Mouse (Mus musculus): ENCODE data around the gene Rbpj. TPM values are rescaled to one million over a fixed set of nuclear protein-coding genes. Genes with fewer than 3 reads are reported as not detected.
A peak's percentile ranks its signal among the peaks of the same experiment; 100 is the strongest.

Gene Rbpj
- polyA plus RNA-seq, 1 experiment from 2014 or later = 30.0 TPM

GRCm38 (mm10) chr5:53439655-53440054, 26.3 kb upstream of the Rbpj start:
- ATAC-seq (ENCODE audit: insufficient read depth, low FRiP score) = no peak
- H3K4me3 ChIP-seq (replicated peaks; ENCODE audit: low read length) = no peak overlapping the region
- 63% methylated on average over 3 of the region's 3 CpGs for WGBS
- H3K9me3 ChIP-seq (replicated peaks; ENCODE audit: control insufficient read depth, low read length) = no peaks in the 10 kb centered on the region
- H3K4me1 ChIP-seq (ENCODE audit: control insufficient read depth, insufficient read depth, low read length) = peaks cover 9% of the 10 kb centered on the region
- H3K36me3 ChIP-seq (ENCODE audit: control insufficient read depth, insufficient read depth, low read length) = no peaks in the 10 kb centered on the region
- no peak overlapping the region for H3K27ac ChIP-seq (ENCODE audit: low read length)
- no peak overlapping the region for H3K4me2 ChIP-seq (ENCODE audit: low read depth, low read length)
- H3K9ac ChIP-seq (ENCODE audit: low read length) = no peak overlapping the region
- no peaks in the 10 kb centered on the region for H3K27me3 ChIP-seq (ENCODE audit: control insufficient read depth, insufficient read depth, low read length)

- no peaks in the 10 kb centered on the region for H3K27me3 ChIP-seq (ENCODE audit: control insufficient read depth, insufficient read depth, low read length)
- no peak overlapping the region for H3K27ac ChIP-seq (ENCODE audit: low read length)
- 66% methylated on average over 5 of the region's 5 CpGs for WGBS
- H3K9me3 ChIP-seq (replicated peaks; ENCODE audit: control insufficient read depth, low read length) = no peaks in the 10 kb centered on the region
- peaks cover 3% of the 10 kb centered on the region for H3K4me1 ChIP-seq (ENCODE audit: control insufficient read depth, insufficient read depth, low read length)
- no peak overlapping the region for H3K4me2 ChIP-seq (ENCODE audit: low read depth, low read length)
- H3K36me3 ChIP-seq (ENCODE audit: control insufficient read depth, insufficient read depth, low read length) = no peaks in the 10 kb centered on the region
- no peak overlapping the region for H3K9ac ChIP-seq (ENCODE audit: low read length)
- no peak overlapping the region for H3K4me3 ChIP-seq (replicated peaks; ENCODE audit: low read length)
- ATAC-seq (ENCODE audit: insufficient read depth, low FRiP score) = peak; percentile 63; the same call in 1 of the 2 replicates
Observed at GRCm38 (mm10) chr5:53444030-53444429, 21.9 kb upstream of the Rbpj start.

GRCm38 (mm10) chr5:53450945-53451344, 15.0 kb upstream of the Rbpj start:
- H3K27ac ChIP-seq (ENCODE audit: low read length) = peak overlapping the region; percentile 69
- WGBS = 40% methylated on average over 9 of the region's 9 CpGs

GRCm38 (mm10) chr5:53451829-53452228, 14.1 kb upstream of the Rbpj start:
- Histone ChIP-seq H3K4me1 (ENCODE audit: control insufficient read depth, insufficient read depth, low read length) (no peaks in the 10 kb centered on the region; the same call in 1 of the 2 replicates), H3K36me3 (ENCODE audit: control insufficient read depth, insufficient read depth, low read length) (no peaks in the 10 kb centered on the region), H3K9me3 (replicated peaks; ENCODE audit: control insufficient read depth, low read length) (no peaks in the 10 kb centered on the region), H3K27ac (ENCODE audit: low read length) (no peak overlapping the region), H3K9ac (ENCODE audit: low read length) (no peak overlapping the region), H3K4me2 (ENCODE audit: low read depth, low read length) (no peak overlapping the region), H3K4me3 (replicated peaks; ENCODE audit: low read length) (no peak overlapping the region), H3K27me3 (ENCODE audit: control insufficient read depth, insufficient read depth, low read length) (no peaks in the 10 kb centered on the region)
- 86% methylated on average over 8 of the region's 8 CpGs for WGBS
- no peak for ATAC-seq (ENCODE audit: insufficient read depth, low FRiP score)

More at GRCm38 (mm10) chr5:53450945-53451344, 15.0 kb upstream of the Rbpj start:
- Histone ChIP-seq H3K4me2 (ENCODE audit: low read depth, low read length) (no peak overlapping the region), H3K4me3 (replicated peaks; ENCODE audit: low read length) (no peak overlapping the region), H3K9ac (ENCODE audit: low read length) (no peak overlapping the region), H3K27me3 (ENCODE audit: control insufficient read depth, insufficient read depth, low read length) (no peaks in the 10 kb centered on the region), H3K4me1 (ENCODE audit: control insufficient read depth, insufficient read depth, low read length) (no peaks in the 10 kb centered on the region; the same call in 1 of the 2 replicates), H3K9me3 (replicated peaks; ENCODE audit: control insufficient read depth, low read length) (no peaks in the 10 kb centered on the region), H3K36me3 (ENCODE audit: control insufficient read depth, insufficient read depth, low read length) (no peaks in the 10 kb centered on the region)
- ATAC-seq (ENCODE audit: insufficient read depth, low FRiP score) = no peak

GRCm38 (mm10) chr5:53452920-53453319, 13.0 kb upstream of the Rbpj start:
- ATAC-seq (ENCODE audit: insufficient read depth, low FRiP score) = no peak
- Histone ChIP-seq H3K27me3 (ENCODE audit: control insufficient read depth, insufficient read depth, low read length) (no peaks in the 10 kb centered on the region), H3K4me2 (ENCODE audit: low read depth, low read length) (no peak overlapping the region), H3K4me1 (ENCODE audit: control insufficient read depth, insufficient read depth, low read length) (no peaks in the 10 kb centered on the region; the same call in 1 of the 2 replicates), H3K27ac (ENCODE audit: low read length) (no peak overlapping the region), H3K4me3 (replicated peaks; ENCODE audit: low read length) (no peak overlapping the region), H3K9me3 (replicated peaks; ENCODE audit: control insufficient read depth, low read length) (no peaks in the 10 kb centered on the region), H3K9ac (ENCODE audit: low read length) (no peak overlapping the region), H3K36me3 (ENCODE audit: control insufficient read depth, insufficient read depth, low read length) (no peaks in the 10 kb centered on the region)
- WGBS = 54% methylated on average over 3 of the region's 3 CpGs

- 73% methylated on average over 9 of the region's 9 CpGs for WGBS
- ATAC-seq (ENCODE audit: insufficient read depth, low FRiP score) = no peak
- Histone ChIP-seq H3K9me3 (replicated peaks; ENCODE audit: control insufficient read depth, low read length) (no peaks in the 10 kb centered on the region), H3K27me3 (ENCODE audit: control insufficient read depth, insufficient read depth, low read length) (no peaks in the 10 kb centered on the region), H3K4me1 (ENCODE audit: control insufficient read depth, insufficient read depth, low read length) (no peaks in the 10 kb centered on the region; the same call in 1 of the 2 replicates), H3K27ac (ENCODE audit: low read length) (no peak overlapping the region), H3K4me2 (ENCODE audit: low read depth, low read length) (no peak overlapping the region), H3K9ac (ENCODE audit: low read length) (no peak overlapping the region), H3K4me3 (replicated peaks; ENCODE audit: low read length) (no peak overlapping the region), H3K36me3 (ENCODE audit: control insufficient read depth, insufficient read depth, low read length) (no peaks in the 10 kb centered on the region)
Observed at GRCm38 (mm10) chr5:53454706-53455105, 11.2 kb upstream of the Rbpj start.

GRCm38 (mm10) chr5:53455459-53455858, 10.5 kb upstream of the Rbpj start:
- H3K27me3 ChIP-seq (ENCODE audit: control insufficient read depth, insufficient read depth, low read length) = no peaks in the 10 kb centered on the region
- H3K4me3 ChIP-seq (replicated peaks; ENCODE audit: low read length) = no peak overlapping the region
- no peaks in the 10 kb centered on the region for H3K9me3 ChIP-seq (replicated peaks; ENCODE audit: control insufficient read depth, low read length)
- H3K4me1 ChIP-seq (ENCODE audit: control insufficient read depth, insufficient read depth, low read length) = no peaks in the 10 kb centered on the region; the same call in 1 of the 2 replicates
- no peak overlapping the region for H3K27ac ChIP-seq (ENCODE audit: low read length)
- no peak for ATAC-seq (ENCODE audit: insufficient read depth, low FRiP score)
- no peak overlapping the region for H3K4me2 ChIP-seq (ENCODE audit: low read depth, low read length)
- no peak overlapping the region for H3K9ac ChIP-seq (ENCODE audit: low read length)
- 75% methylated on average over 5 of the region's 5 CpGs for WGBS
- no peaks in the 10 kb centered on the region for H3K36me3 ChIP-seq (ENCODE audit: control insufficient read depth, insufficient read depth, low read length)

GRCm38 (mm10) chr5:53460196-53460595, 5.8 kb upstream of the Rbpj start:
- 64% methylated on average over 5 of the region's 5 CpGs for WGBS
- H3K9ac ChIP-seq (ENCODE audit: low read length) = no peak overlapping the region
- H3K4me1 ChIP-seq (ENCODE audit: control insufficient read depth, insufficient read depth, low read length) = 0 out of 2 replicates have a peak, but pooled peaks cover 7% of the 10 kb centered on the region
- no peaks in the 10 kb centered on the region for H3K36me3 ChIP-seq (ENCODE audit: control insufficient read depth, insufficient read depth, low read length)
- H3K4me2 ChIP-seq (ENCODE audit: low read depth, low read length) = no peak overlapping the region
- H3K27ac ChIP-seq (ENCODE audit: low read length) = no peak overlapping the region
- H3K9me3 ChIP-seq (replicated peaks; ENCODE audit: control insufficient read depth, low read length) = no peaks in the 10 kb centered on the region
- no peak overlapping the region for H3K4me3 ChIP-seq (replicated peaks; ENCODE audit: low read length)
- no peaks in the 10 kb centered on the region for H3K27me3 ChIP-seq (ENCODE audit: control insufficient read depth, insufficient read depth, low read length)
- no peak for ATAC-seq (ENCODE audit: insufficient read depth, low FRiP score)

GRCm38 (mm10) chr5:53463098-53464018, 2.6 kb upstream of the Rbpj start:
- peak; percentile 82 for ATAC-seq (ENCODE audit: insufficient read depth, low FRiP score)
- no peaks in the 10 kb centered on the region for H3K9me3 ChIP-seq (replicated peaks; ENCODE audit: control insufficient read depth, low read length)
- 61% methylated on average over 11 of the region's 11 CpGs for WGBS
- H3K36me3 ChIP-seq (ENCODE audit: control insufficient read depth, insufficient read depth, low read length) = no peaks in the 10 kb centered on the region
- no peak overlapping the region for H3K4me3 ChIP-seq (replicated peaks; ENCODE audit: low read length)
- H3K27ac ChIP-seq (ENCODE audit: low read length) = peak overlapping the region; percentile 43
- H3K4me1 ChIP-seq (ENCODE audit: control insufficient read depth, insufficient read depth, low read length) = 0 out of 2 replicates have a peak, but pooled peaks cover 7% of the 10 kb centered on the region
- no peaks in the 10 kb centered on the region for H3K27me3 ChIP-seq (ENCODE audit: control insufficient read depth, insufficient read depth, low read length)
- no peak overlapping the region for H3K9ac ChIP-seq (ENCODE audit: low read length)
- H3K4me2 ChIP-seq (ENCODE audit: low read depth, low read length) = peak overlapping the region; percentile 8; the same call in 1 of the 2 replicates

All from stomach, embryonic 16.5 days (tissue).